Mouse (Mus musculus) forebrain, embryonic 14.5 days (tissue): Measurements from ENCODE around the gene Cdr2l. TPM values are rescaled to one million over a fixed set of nuclear protein-coding genes. Genes with fewer than 3 reads are reported as not detected.

Experiments used
- ATAC-seq: fragments of 200-750 bp; cut with Nextera tagmentation; 2 replicates; pipeline ENCODE4 v1.8.0; 2017; ENCODE audit warnings: mild to moderate bottlenecking, moderate library complexity
- DNase-seq: peaks from one replicate; pipeline ENCODE4 v3.0.0-alpha.2; 2015; ENCODE audit warnings: low spot score
- H3K27ac ChIP-seq: fragments of 300-500 bp; sonication (generic); 2 replicates; pipeline ENCODE4 v1.5.1; 2014; ENCODE audit warnings: low read depth, mild to moderate bottlenecking, control low read depth, low read length, moderate library complexity
- H3K27me3 ChIP-seq: fragments of 300-500 bp; sonication (generic); replicated peaks from 2 replicates; pipeline ENCODE4 v1.6.1; 2014; ENCODE audit warnings: low read length, control low read depth, mixed read lengths; ENCODE audit not compliant: control insufficient read depth, insufficient read depth
- H3K36me3 ChIP-seq: fragments of 300-500 bp; sonication (generic); 2 replicates; pipeline ENCODE4 v1.6.1; 2014; ENCODE audit warnings: low read length, control low read depth; ENCODE audit not compliant: control insufficient read depth, insufficient read depth
- H3K4me1 ChIP-seq: fragments of 300-500 bp; sonication (generic); 2 replicates; pipeline ENCODE4 v1.6.1; 2014; ENCODE audit warnings: antibody characterized with exemption, low read length, control low read depth; ENCODE audit not compliant: control insufficient read depth, insufficient read depth
- H3K4me2 ChIP-seq: fragments of 300-500 bp; sonication (generic); 2 replicates; pipeline ENCODE4 v1.6.1; 2014; ENCODE audit warnings: mild to moderate bottlenecking, control low read depth, low read length
- H3K4me3 ChIP-seq: fragments of 300-500 bp; sonication (generic); 2 replicates; pipeline ENCODE4 v1.5.1; 2014; ENCODE audit warnings: low read depth, low read length, control low read depth
- H3K9ac ChIP-seq: fragments of 300-500 bp; sonication (generic); 2 replicates; pipeline ENCODE4 v1.6.1; 2014; ENCODE audit warnings: mild to moderate bottlenecking, low read length, control low read depth, moderate library complexity
- H3K9me3 ChIP-seq: fragments of 300-500 bp; sonication (generic); replicated peaks from 2 replicates; pipeline ENCODE4 v1.6.1; 2016; ENCODE audit warnings: low read length, control low read depth, mixed read lengths; ENCODE audit not compliant: control insufficient read depth
- WGBS: fragments of 180-500 bp; shearing (Covaris S2); extraction: QIAGEN DNeasy Blood & Tissue Kit; methylation state at CpG from one replicate; pipeline ENCODE4 v1.1.7; 2014; 5-methylcytosine and 5-hydroxymethylcytosine counted together
- polyA plus RNA-seq: library from polyadenylated mRNA; unstranded; fragments of >200 nt; fragmentation: Nextera tagmentation; extraction: Ambion mirVana; gene quantifications from 2 replicates; pipeline ENCODE4 v1.2.1, GENCODE M21; 2014

Gene Cdr2l
- polyA plus RNA-seq, 1 experiment from 2014 or later = 19.0 TPM

GRCm38 (mm10) chr11:115424666-115425065 is 43.0 kb downstream of the Cdr2l start:
- Histone ChIP-seq H3K4me2 (no peak overlapping the region), H3K27me3 (no peaks in the 10 kb centered on the region), H3K36me3 (peaks cover 53% of the 10 kb centered on the region), H3K4me1 (peaks cover 12% of the 10 kb centered on the region; the same call in 1 of the 2 replicates), H3K9me3 (no peaks in the 10 kb centered on the region), H3K4me3 (no peak overlapping the region), H3K9ac (no peak overlapping the region), H3K27ac (no peak overlapping the region)
- no peak for DNase-seq
- WGBS = 86% methylated on average over 7 of the region's 7 CpGs
- ATAC-seq = no peak

DNA sequence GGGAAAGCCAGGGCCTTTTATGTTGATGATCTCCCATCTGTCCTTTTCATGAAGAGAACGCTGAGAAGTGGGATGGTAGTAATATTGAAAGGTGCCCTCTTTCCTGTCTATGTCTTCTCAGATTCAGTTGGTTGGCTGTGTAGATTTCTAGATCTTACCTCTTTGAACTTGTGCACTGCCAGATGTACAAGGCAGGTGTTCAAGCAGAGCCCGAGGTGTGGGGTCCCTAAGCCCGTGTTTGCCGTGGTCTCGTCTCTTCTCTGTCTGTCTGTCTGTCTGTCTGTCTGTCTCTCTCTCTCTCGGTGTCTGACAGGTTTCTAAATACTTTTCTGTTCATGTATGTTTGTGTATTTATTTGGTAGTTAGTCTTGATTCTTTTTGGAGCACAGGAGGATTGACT is 44.0 kb downstream of the Cdr2l start:
- Histone ChIP-seq H3K36me3 (peaks cover 63% of the 10 kb centered on the region), H3K27me3 (no peaks in the 10 kb centered on the region), H3K4me2 (no peak overlapping the region), H3K27ac (no peak overlapping the region), H3K9ac (no peak overlapping the region), H3K9me3 (no peaks in the 10 kb centered on the region), H3K4me3 (no peak overlapping the region), H3K4me1 (peaks cover 10% of the 10 kb centered on the region; the same call in 1 of the 2 replicates)
- 94% methylated on average over 6 of the region's 6 CpGs for WGBS
- no peak for DNase-seq
- no peak for ATAC-seq

GRCm38 (mm10) chr11:115427482-115428331 is 46.0 kb downstream of the Cdr2l start:
- H3K36me3 ChIP-seq = peaks cover 76% of the 10 kb centered on the region
- no peaks in the 10 kb centered on the region for H3K4me1 ChIP-seq
- H3K9ac ChIP-seq = peak overlapping the region; percentile 10; the same call in 1 of the 2 replicates
- ATAC-seq (peak; percentile 78), DNase-seq (peak; percentile 90)
- 33% methylated on average over 20 of the region's 20 CpGs for WGBS
- no peak overlapping the region for H3K4me3 ChIP-seq
- no peaks in the 10 kb centered on the region for H3K9me3 ChIP-seq
- peak overlapping the region; percentile 23; the same call in 1 of the 2 replicates for H3K27ac ChIP-seq
- H3K27me3 ChIP-seq = no peaks in the 10 kb centered on the region
- H3K4me2 ChIP-seq = peak overlapping the region; percentile 27; the same call in 1 of the 2 replicates

DNA sequence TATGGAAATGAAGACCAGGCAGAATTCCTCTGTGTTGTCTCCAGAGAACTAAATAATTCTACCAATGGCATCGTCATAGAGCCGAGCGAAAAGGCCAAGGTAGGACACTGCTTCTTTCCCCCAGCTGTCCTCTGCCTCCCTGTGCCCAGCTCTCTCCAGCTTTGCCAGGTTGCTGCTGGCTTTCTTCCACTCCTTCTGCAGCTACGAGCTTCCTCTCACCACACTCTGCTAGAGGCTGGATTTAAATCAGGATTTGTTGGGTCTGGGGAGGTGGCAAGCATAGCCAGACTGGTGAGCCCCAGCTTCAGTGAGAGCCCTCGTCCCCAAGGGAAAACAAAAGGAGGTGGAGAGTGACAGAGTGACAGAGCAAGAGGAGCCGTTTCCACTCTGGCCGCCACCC is 47.6 kb downstream of the Cdr2l start:
- Histone ChIP-seq H3K4me1 (no peaks in the 10 kb centered on the region), H3K36me3 (peaks cover 79% of the 10 kb centered on the region), H3K4me3 (no peak overlapping the region), H3K9ac (no peak overlapping the region), H3K4me2 (no peak overlapping the region), H3K9me3 (no peaks in the 10 kb centered on the region), H3K27ac (no peak overlapping the region), H3K27me3 (no peaks in the 10 kb centered on the region)
- ATAC-seq (no peak), DNase-seq (no peak)
- 84% methylated on average over 7 of the region's 7 CpGs for WGBS

DNA sequence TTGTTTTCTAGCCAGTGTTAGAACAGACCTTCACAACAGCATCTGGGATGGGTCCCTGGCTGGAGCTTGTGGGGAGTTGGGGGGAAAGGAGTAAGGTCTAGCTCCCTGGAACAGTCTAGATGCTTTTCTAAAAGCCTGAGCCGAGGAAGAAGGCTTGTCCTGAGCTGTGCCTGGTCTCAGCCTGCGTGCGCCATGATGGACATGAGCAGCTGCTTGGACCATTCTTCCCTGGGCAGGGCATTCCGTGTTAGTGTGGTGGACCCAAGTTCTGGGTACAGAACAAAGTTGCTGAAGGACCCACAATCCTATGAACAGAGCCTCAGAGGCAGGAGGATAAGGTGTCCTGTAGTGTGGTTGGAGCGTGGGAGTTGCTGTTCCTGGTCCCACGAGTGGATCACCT is 48.8 kb downstream of the Cdr2l start:
- Histone ChIP-seq H3K4me3 (no peak overlapping the region), H3K27me3 (no peaks in the 10 kb centered on the region), H3K9me3 (no peaks in the 10 kb centered on the region), H3K9ac (no peak overlapping the region), H3K4me2 (no peak overlapping the region), H3K36me3 (peaks cover 66% of the 10 kb centered on the region), H3K27ac (no peak overlapping the region), H3K4me1 (no peaks in the 10 kb centered on the region)
- 94% methylated on average over 6 of the region's 6 CpGs for WGBS
- DNase-seq (no peak), ATAC-seq (no peak)

DNA sequence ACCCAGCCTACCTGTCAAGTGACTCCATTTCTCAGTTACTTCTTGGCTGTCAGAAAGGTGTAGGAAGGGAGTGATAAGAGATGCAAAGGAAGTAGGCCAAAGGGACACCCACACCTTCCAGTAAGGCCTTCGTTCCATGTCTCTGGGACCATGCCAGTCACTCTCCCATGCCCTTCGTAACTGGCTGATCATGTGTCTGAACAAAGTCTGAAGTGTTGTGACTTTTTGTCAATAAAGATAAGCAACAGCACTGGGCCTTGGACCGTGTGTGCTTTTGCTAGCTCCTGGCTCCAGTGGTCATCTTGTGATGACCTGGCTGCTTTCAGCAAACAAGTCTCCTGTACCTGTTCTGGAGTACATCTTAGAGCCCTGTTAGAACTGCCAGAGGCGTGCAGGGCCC is 51.1 kb downstream of the Cdr2l start:
- no peak for DNase-seq
- Histone ChIP-seq H3K9me3 (no peaks in the 10 kb centered on the region), H3K4me1 (peaks cover 3% of the 10 kb centered on the region; the same call in 1 of the 2 replicates), H3K27ac (no peak overlapping the region), H3K27me3 (no peaks in the 10 kb centered on the region), H3K9ac (no peak overlapping the region), H3K4me2 (no peak overlapping the region), H3K4me3 (no peak overlapping the region), H3K36me3 (peaks cover 47% of the 10 kb centered on the region)
- 82% methylated on average over 4 of the region's 4 CpGs for WGBS
- ATAC-seq = no peak

- WGBS = 81% methylated on average over 6 of the region's 6 CpGs
- H3K27ac ChIP-seq = no peak overlapping the region
- no peak for ATAC-seq
Observed at GRCm38 (mm10) chr11:115433342-115433741, 51.6 kb downstream of the Cdr2l start.

DNA sequence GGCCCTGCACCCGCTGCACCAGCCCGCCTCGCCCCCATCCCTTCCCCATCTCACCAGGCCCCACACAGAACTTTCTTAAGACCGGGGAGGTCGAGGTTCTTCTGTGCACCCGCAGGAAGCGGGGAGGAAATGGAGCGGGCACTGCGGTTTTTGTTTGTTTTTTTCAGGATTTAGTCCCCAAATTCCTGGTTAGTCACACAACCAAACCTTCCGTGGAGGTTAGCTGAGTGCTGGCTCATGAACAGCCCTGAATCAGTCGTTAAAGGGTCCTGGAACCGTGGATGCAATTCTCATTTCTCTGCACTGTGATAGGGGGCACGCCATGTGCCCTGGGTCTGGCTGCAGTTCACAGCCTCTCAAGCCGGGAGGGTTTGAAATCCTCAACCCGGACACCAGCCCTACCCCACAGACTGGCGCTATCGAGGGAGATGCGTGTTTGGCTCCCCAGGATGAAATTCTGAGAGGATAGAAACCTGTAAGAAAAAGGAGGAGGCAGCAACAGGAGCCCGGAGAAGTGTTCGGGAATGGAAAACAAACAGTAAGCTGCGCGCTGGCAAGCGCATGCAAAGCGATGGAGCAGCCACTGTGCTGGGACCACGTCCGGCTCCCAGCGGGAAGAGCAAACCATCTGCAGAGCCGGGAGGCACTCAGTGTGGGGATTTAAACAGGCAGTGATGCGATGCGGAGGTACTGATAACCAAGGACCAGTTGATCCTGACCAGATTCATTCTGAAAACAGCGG is 54.1 kb downstream of the Cdr2l start:
- Histone ChIP-seq H3K27ac (no peak overlapping the region), H3K4me2 (peak overlapping the region; percentile 56), H3K9ac (peak overlapping the region; percentile 38; the same call in 1 of the 2 replicates), H3K27me3 (no peaks in the 10 kb centered on the region), H3K4me1 (peaks cover 3% of the 10 kb centered on the region; the same call in 1 of the 2 replicates), H3K9me3 (no peaks in the 10 kb centered on the region), H3K36me3 (peaks cover 25% of the 10 kb centered on the region), H3K4me3 (peak overlapping the region; percentile 21; the same call in 1 of the 2 replicates)
- ATAC-seq (peak; percentile 61; the same call in 1 of the 2 replicates), DNase-seq (peak; percentile 72)
- 9% methylated on average over 31 of the region's 31 CpGs for WGBS

More at GRCm38 (mm10) chr11:115433342-115433741, 51.6 kb downstream of the Cdr2l start:
- H3K4me1 ChIP-seq = peaks cover 3% of the 10 kb centered on the region; the same call in 1 of the 2 replicates
- H3K36me3 ChIP-seq = peaks cover 46% of the 10 kb centered on the region
- H3K4me2 ChIP-seq = no peak overlapping the region
- no peaks in the 10 kb centered on the region for H3K9me3 ChIP-seq
- H3K27me3 ChIP-seq = no peaks in the 10 kb centered on the region
- no peak overlapping the region for H3K4me3 ChIP-seq
- no peak overlapping the region for H3K9ac ChIP-seq
- DNase-seq = no peak
